Mouse (Mus musculus) spleen, postnatal 4 days (tissue): Measurements from ENCODE around the gene Mettl27.
"Not testable (repeated sequence)": the region's sequence is repeated elsewhere in the genome, so short reads cannot be mapped to it uniquely, and the experiment has no call there.

Source experiments
- DNase-seq, 2 experiments: peaks; one replicate each; pipeline ENCODE4 v3.0.0; 2022; ENCODE audit warnings: low spot score in 2 of 2

The Mettl27 gene

DNA sequence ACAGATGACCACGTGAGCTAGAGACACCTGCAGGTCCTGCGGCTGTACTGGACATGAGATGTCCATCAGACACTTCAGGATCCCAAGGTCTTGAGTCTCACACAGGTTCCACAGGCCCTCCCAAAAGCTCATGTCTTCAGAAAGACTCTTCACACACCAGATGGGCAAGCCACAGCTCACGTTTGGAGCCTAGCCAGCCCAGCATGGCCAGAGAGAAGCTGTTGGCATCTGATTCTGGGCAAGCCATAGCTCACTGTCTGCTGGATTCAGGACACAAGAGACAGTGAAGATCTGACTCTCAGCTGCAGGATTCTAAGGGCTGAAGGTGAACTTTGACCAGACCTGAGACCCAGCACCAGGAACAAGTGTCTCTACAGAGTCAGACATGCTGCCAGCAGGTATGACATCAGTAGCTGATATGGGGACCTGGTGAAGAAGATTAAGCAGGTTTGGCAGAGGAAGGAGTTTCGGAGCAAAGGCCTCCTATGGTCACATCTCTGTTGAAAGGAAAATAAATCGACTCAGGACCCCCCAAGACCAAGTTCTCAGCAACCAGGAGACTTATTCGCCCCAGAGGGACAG is 12.0 kb upstream of the Mettl27 start:
- DNase-seq: peak; percentile 62 to 76

DNA sequence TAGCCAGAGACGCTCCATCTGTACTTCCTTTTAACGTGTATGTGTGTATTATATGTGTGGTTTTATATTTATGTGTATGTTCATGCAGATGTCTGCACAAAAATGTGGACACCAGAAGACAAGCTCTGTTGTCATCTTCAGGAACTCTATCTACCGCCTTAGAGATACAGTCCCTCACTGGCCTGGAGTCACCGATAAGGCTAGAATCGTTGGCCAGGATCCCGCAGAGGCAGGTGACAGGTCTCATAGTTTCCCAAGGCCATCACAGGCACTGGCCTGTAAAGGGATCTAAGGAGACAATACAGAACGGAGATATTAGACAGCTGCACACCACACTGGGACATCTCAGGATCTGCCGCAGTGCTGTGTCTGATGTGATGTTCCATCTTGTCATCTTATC is 11.1 kb upstream of the Mettl27 start:
- DNase-seq: peak; percentile 76 to 77

DNA sequence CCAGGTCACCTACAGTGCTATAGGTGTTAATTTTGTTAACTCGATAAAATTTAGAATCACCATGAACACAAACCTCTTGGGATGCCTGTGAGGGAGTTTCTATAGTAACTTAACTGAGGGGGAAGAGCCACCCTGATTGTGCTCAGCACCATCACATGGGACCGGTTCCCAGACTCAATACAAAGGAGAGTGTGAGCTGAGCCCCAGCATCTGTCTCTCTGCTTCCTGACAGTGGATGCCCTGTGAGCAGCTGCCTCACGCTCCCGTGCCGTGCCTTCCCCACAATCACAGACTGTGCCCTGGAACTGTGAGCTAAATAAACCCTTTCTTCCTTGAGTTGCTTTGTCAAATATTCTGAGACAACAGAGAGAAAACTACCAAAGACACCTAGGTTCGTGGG is 9.0 kb upstream of the Mettl27 start:
- DNase-seq: no peak

GRCm38 (mm10) chr5:134926726-134927125 is 5.4 kb upstream of the Mettl27 start:
- no peak for DNase-seq

GRCm38 (mm10) chr5:134929988-134930387 is 2.2 kb upstream of the Mettl27 start:
- DNase-seq: no peak

- DNase-seq: peak; percentile 72 to 87
Measured at GRCm38 (mm10) chr5:134932903-134933276, 722 bp downstream of the Mettl27 start.

GRCm38 (mm10) chr5:134933281-134933680 is 1.1 kb downstream of the Mettl27 start:
- no peak for DNase-seq

DNA sequence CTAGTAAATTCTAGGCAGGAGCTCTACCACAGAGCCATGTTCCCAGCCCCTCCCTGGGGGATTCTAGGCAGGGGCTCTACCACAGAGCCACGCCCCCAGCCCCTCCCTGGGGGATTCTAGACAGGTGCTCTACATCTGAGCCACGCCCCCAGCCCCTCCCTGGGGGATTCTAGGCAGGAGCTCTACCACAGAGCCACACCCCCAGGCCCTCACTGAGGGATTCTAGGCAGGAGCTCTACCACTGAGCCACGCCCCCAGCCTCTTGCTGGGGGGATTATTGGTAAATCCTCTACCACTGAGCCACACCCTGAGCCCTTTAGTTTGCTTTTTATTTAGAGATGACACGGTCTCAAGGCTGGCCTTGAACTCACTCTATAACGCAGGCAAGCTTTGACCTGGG is 1.5 kb downstream of the Mettl27 start:
- DNase-seq: not testable (repeated sequence)

- no peak for DNase-seq
Measured at GRCm38 (mm10) chr5:134934666-134935065, 2.5 kb downstream of the Mettl27 start.

DNA sequence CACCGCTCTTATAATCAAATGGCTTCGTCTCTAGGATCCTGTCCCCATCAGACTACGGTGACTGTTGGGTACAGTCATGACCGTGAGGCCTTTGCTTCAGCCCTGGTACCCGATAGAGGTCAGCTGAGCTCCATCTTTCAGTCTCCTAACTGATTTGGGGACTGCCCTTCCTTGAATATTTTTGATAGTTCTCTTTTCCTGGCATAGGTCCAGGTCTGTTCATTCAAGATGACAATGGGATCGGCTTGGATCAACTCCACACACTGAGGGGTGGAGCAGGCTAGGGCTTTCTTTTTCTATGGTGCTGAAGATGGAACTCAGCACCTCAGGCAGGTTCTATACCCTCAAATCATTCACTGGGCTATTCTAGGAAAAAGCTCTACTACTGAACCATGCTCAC is 3.9 kb downstream of the Mettl27 start:
- DNase-seq: no peak

GRCm38 (mm10) chr5:134936626-134937185 is 4.5 kb downstream of the Mettl27 start:
- DNase-seq: no peak

GRCm38 (mm10) chr5:134939069-134939468 is 6.9 kb downstream of the Mettl27 start:
- DNase-seq: no peak

- not testable (repeated sequence) for DNase-seq
Measured at GRCm38 (mm10) chr5:134939554-134939953, 7.4 kb downstream of the Mettl27 start.

- DNase-seq: no peak
Measured at GRCm38 (mm10) chr5:134941472-134942209, 9.5 kb downstream of the Mettl27 start.

DNA sequence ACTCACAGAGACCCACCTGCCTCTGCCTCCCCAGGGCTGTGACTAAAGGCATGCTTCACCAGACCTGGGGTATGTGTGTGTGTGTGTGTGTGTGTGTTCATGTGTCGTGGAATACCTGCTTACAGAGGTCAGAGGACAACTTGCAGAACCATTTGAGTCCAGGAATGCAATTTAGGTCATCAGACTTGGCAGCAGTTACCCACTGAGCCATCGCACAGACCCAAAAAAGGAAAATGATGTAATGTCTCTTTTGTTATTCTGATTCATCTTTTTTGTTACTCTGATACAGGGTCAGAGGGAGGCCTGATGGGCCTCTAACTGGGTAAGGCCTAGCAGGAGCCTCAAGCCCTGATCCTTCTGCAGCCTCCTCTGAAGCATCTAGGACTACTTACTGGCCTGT is 10.6 kb downstream of the Mettl27 start:
- no peak for DNase-seq

DNA sequence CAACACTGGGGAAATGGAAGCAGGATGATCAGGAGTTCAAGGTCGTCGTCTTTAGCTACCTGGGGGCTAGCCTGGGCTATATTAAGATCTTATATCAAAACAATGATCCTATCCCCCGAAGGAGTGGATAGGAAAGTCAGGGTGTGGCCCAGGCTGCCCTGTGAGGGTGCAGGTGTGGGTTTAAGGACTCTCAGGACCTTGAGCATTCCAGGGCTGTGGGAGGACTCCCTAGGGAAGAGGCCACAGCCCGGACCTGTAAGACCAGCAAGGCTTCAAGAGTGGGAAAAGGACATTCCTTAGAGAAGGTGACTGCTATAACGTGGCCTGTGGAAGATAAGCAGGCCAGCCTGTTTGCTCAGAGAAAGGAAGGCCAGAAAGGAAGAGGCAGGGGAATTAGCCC is 12.0 kb downstream of the Mettl27 start:
- no peak for DNase-seq

GRCm38 (mm10) chr5:134945266-134945959 is 13.2 kb downstream of the Mettl27 start:
- DNase-seq: no peak

- no peak for DNase-seq
Measured at GRCm38 (mm10) chr5:134946063-134946856, 14.1 kb downstream of the Mettl27 start.

- DNase-seq: no peak
Measured at GRCm38 (mm10) chr5:134946857-134947255, 14.7 kb downstream of the Mettl27 start, which contains the start of gene Cldn4. Gene Cldn4, minus strand, starts transcription at chr5:134946934.

- DNase-seq: no peak
Measured at GRCm38 (mm10) chr5:134947420-134948084, 15.4 kb downstream of the Mettl27 start.

DNA sequence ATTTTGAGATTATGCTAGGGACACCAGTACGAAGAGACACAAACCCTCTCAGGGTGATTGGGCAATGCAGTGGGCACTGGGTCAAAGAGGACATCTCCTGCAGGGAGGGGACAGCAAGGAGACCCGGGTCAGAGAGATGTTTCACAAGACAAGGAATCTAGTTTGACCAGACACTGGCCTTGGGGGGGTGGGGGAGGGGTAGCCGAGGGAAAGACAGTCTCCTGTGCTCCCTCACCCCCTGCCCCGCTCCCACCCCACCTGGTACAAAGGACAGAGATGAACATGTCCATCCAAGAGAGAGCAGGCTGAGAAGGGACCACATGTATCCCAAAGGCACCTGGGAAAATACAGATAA is 15.9 kb downstream of the Mettl27 start:
- no peak for DNase-seq
